Mouse (Mus musculus) ES-E14 (cell line): ENCODE measurements around the gene Rpl37.

Experiments
- CHD2 ChIP-seq: IDR thresholded peaks from 2 replicates; pipeline ENCODE4 v1.6.1; 2014; ENCODE audit warnings: mild to moderate bottlenecking, low read depth, low read length, inconsistent platforms
- HCFC1 ChIP-seq: IDR thresholded peaks from 2 replicates; pipeline ENCODE4 v1.6.1; 2012; ENCODE audit warnings: low read length, inconsistent platforms, borderline replicate concordance; ENCODE audit not compliant: insufficient read depth
- ZC3H11A ChIP-seq: IDR thresholded peaks from 2 replicates; pipeline ENCODE4 v1.6.1; 2012; ENCODE audit warnings: low read depth, mild to moderate bottlenecking, inconsistent platforms, low read length, borderline replicate concordance
- ZNF384 ChIP-seq: IDR thresholded peaks from 2 replicates; pipeline ENCODE4 v1.6.1; 2012; ENCODE audit warnings: low read depth, low read length, inconsistent platforms

- TF ChIP-seq ZC3H11A (no peak), CHD2 (no peak), ZNF384 (no peak), HCFC1 (no peak)
Observed at GRCm38 (mm10) chr15:5107686-5108654, 8.5 kb upstream of the Rpl37 start, which contains the start of gene Card6.
